Mouse (Mus musculus) heart, postnatal 4 days (tissue): ENCODE results near the gene Pxdn. TPM values are rescaled to one million over a fixed set of nuclear protein-coding genes. Genes with fewer than 3 reads are reported as not detected.

Experiments used
- DNase-seq: peaks from one replicate; pipeline ENCODE4 v3.0.0; 2021
- total RNA-seq, 2 experiments: library from RNA; stranded (reverse); gene quantifications; 2 replicates each; pipeline ENCODE4 v1.2.3; 2021

Gene Pxdn
- total RNA-seq, 2 experiments from 2014 or later, result 219 to 225 TPM

DNA sequence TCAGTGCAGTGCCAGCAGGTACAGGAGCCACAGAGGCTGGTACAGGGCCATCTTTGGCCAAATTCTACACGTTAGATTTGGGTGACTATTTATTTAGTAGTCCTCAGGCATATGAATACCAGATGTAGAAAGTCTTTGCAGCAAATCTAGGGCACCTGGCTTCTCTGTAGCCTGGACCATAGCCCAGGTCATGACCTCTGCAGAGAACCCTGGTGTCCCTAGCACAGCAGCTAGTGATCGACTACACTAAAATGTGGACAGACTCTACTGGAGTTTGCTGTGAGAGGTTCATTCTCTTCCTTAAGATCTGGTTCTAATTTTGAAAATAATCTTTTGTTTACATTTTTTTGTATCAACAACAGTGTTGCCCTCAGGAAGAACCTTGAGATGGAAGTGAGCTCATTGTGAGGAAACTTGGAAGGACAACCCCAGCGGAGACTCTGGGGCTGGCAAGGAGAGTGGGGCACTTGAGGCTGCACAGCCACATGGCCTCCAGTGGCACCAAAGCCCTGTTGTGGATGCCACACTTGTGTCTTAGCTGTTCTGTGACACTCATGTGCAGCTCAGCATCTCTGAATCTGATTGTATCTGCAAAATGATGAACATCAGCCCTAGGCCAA is 90.4 kb downstream of the Pxdn start:
- DNase-seq, result no peak

DNA sequence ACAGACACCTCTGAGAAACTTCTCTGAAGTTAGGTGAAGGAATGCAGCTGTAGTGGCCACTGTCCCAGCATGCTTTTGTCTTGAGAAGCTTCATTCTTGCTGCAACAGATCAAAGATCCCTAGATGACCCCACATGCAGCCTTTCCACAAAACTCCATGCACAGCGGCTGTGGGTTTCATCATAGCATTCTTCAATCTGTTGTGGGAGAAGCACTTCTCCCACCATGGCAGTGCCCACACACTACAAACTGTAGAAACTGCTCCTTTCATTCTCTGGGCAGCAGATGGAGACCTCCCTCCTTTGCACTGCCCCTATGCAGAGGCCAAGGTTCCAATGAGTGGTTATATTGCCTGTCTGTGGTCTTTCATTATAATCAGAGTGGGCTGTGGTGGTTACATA is 91.7 kb downstream of the Pxdn start:
- DNase-seq, result no peak

- no peak for DNase-seq
Observed at GRCm38 (mm10) chr12:30030571-30030970, 93.2 kb downstream of the Pxdn start.

GRCm38 (mm10) chr12:30034681-30035080 is 97.3 kb downstream of the Pxdn start:
- no peak for DNase-seq

GRCm38 (mm10) chr12:30035406-30035805 is 98.0 kb downstream of the Pxdn start:
- DNase-seq, result peak; percentile 57

DNA sequence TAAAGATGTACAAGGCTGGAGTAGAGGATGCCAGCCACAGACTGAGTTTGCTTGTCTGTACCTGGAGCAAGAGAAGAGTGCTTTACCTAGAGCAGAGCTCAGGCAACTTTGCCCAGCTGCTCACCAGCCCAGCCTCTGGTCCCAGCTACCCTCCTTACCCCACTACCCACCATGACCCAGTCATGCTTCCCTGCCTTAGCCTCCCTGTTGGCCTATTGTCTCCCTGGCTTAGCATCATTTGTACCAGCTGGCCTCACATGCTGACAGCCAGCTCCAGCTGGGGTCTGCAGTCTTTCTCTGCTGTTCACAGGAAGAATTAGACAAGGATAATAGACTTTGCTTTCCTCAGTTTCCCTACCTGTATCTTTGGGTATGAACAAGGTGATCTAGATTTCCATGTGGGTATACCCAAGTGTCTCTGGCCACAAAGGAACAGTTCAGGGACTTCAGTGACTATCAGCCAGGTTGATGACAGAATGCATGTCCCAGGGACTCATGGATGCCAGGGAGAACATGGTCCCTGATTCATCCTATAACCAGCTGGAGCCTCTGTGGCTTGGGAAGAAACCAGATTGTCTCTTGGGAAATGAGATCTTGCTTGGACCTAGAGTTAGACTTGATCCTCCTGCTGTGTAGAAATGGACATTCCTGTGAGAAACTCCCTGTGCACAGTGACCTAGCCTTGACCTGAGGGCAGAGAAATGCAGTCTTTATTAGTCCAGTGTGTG is 98.6 kb downstream of the Pxdn start:
- peak; percentile 56 for DNase-seq

DNA sequence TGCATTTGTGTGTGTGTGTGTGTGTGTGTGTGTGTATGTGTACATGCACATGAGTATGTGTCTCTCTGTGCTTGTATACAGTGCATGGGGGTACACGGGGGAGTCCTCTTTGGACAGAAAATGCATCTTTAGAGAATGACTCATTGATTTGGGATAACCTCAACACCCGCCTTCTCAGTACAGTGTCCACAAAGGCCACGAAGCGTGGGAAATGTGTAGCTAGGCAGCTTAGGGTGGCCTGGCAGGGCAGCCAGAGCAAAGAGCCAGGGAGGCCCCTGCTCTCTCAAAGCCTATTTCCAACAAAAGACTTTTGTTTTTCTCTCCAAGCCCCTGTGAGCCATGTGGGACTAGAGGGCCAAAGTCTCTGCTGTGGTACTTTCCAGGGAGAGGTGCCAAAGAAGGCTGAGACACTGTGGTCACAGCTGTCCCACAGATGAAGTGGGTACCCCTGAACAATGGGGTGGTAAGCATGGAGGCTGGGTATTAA is 99.2 kb downstream of the Pxdn start:
- peak; percentile 44 for DNase-seq

DNA sequence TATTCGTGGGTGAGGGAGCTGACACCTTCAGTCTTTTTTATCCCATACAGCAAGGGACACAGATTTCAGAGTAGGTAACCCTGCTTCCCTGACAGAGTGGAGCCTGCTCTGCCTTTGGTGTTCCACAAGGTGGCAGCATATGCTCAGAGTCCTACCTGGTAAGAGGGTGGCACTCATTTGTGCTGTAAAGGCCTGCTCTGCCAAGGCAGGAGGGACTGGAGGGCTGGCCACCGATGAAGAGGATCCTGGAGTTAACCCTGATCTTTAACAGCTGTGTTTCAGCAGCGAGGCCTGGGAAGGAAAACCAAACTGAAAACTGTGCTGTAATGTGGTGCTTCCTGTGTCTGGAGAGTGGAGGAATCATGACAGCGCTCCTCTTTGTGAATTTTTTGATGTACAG is 102.2 kb downstream of the Pxdn start:
- peak; percentile 73 for DNase-seq

GRCm38 (mm10) chr12:30040150-30040549 is 102.7 kb downstream of the Pxdn start:
- DNase-seq, result peak; percentile 69

GRCm38 (mm10) chr12:30048848-30049247 is 111.4 kb downstream of the Pxdn start:
- no peak for DNase-seq

DNA sequence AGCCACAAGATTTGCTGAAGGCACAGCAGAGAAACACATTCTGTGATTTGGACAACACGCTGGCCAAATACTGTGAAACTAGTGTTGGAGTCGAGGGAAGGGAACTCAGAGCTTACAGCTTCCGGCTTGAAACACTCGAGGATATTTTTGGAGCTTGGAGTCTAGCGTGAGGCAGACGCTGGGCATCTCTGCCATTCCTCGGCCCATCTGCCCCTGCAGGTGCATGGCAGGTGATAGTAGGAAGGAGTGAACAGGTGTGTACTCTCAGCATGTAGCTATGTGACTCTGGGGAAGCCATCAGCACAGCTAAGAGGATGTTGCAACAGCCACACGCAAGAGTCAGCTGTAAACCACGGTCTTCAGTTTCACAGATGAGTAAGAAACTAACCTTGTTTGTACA is 112.4 kb downstream of the Pxdn start:
- no peak for DNase-seq

- DNase-seq, result peak; percentile 68
Observed at GRCm38 (mm10) chr12:30050235-30050634, 112.8 kb downstream of the Pxdn start.

- DNase-seq, result no peak
Observed at GRCm38 (mm10) chr12:30054761-30055540, 117.5 kb downstream of the Pxdn start.

GRCm38 (mm10) chr12:30058044-30058443 is 120.6 kb downstream of the Pxdn start:
- no peak for DNase-seq

DNA sequence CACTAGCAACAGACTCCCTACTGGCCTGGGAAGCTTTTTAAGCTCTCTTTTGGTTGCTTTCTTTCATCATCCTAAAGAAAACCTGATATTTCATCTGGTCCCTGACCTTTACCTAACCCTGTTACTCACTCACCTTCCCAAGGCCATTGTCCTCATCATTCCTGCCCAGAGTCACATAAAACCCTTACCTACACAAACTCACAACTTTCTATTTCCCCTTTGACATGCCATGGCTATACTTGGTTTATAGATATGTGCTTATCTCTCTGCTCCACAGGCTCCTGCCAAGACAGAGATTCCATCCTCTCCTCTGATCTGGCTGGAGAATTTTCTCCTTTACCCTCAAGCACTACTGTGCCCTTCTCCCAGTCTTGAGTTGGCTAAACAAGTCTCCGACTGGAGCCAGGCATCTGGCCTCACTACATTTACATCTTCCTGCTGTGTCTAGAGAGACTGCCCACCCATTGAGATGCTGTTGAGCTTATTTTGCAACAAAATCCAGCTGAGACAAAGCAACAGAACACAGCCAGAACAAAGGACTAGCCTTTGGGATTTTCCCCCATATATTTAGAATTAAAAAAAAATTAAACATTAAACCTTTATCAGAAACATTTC is 124.2 kb downstream of the Pxdn start:
- DNase-seq, result no peak

GRCm38 (mm10) chr12:30062118-30062505 is 124.7 kb downstream of the Pxdn start:
- no peak for DNase-seq

Other genes starting within 250 kb of the Pxdn start
- gene Tpo, start 195.0 kb downstream of the Pxdn start, total RNA-seq, result not detected